Mouse (Mus musculus) CH12.LX (cell line): Measurements from ENCODE around the gene Commd9.

Source experiments
- CTCF ChIP-seq, 2 experiments: IDR thresholded peaks in 1 of 2; conservative IDR thresholded peaks in 1 of 2; 2 replicates each; pipeline ENCODE4 v1.5.1; 2011 to 2012; ENCODE audit warnings: low read depth in 2 of 2, low read length in 2 of 2, improper control_type of control experiment in 1 of 2, inconsistent platforms in 1 of 2, mild to moderate bottlenecking in 1 of 2, moderate library complexity in 1 of 2
- HCFC1 ChIP-seq: IDR thresholded peaks from 2 replicates; pipeline ENCODE4 v1.6.1; 2012; ENCODE audit warnings: low read depth, mild to moderate bottlenecking, inconsistent platforms, low read length, improper control_type of control experiment
- IRF4 ChIP-seq: IDR thresholded peaks from 2 replicates; pipeline ENCODE4 v1.6.1; 2014; ENCODE audit warnings: low read depth, mild to moderate bottlenecking, inconsistent platforms, low read length, improper control_type of control experiment
- JUND ChIP-seq: conservative IDR thresholded peaks from 2 replicates; pipeline ENCODE4 v1.6.1; 2011; ENCODE audit warnings: low read depth, low read length, improper control_type of control experiment
- POLR2AphosphoS2 ChIP-seq: IDR thresholded peaks from 2 replicates; pipeline ENCODE4 v1.6.1; 2011; ENCODE audit warnings: low read depth, low read length, improper control_type of control experiment
- RAD21 ChIP-seq: IDR thresholded peaks from 2 replicates; pipeline ENCODE4 v1.6.1; 2011; ENCODE audit warnings: low read depth, mild to moderate bottlenecking, low read length, improper control_type of control experiment, moderate library complexity

DNA sequence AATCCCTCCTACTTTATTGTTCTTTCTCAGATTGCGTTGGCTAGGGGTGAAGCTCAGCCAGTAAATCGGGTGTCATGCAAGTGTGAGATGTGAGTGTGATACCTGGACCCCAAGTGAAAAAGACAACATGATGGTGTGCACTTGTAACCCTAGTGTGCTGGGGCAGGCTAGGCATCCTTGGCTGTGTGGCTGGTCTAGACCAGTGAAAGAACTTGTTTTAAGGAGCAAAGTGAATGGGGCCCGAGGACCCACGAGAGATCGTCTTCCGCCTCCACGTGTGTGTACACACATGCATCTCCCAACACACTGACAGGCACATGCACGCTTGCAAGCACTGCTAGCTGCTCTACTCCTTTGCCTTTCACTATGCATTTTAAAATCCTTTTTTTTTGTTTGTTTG, 2.8 kb downstream of the Commd9 start:
- TF ChIP-seq IRF4 (no peak), CTCF (conservative IDR thresholded peaks at IDR 0.05 in 1 of 2, IDR thresholded peaks at IDR 0.05 in 1 of 2; ENCODE audit: low read depth in 2 of 2, low read length in 2 of 2) (no peak), HCFC1 (no peak), POLR2AphosphoS2 (no peak), RAD21 (no peak), JUND (no peak)
